7 mouse cellular contexts compared by ENCODE assay signal in genomic region chr11:69999666-70000065, GRCm38 (mm10). TPM values are rescaled to one million over a fixed set of nuclear protein-coding genes. Genes with fewer than 3 reads are reported as not detected.
DNase-seq lines count a peak whose midpoint lies in the region; ATAC-seq lines count a peak whose summit lies in the region.

No protein-coding gene starts in this region.

- no peak for DNase-seq in liver, embryonic 11.5 days (ENCODE audit: low spot score)
- DNase-seq in liver = no peak
- DNase-seq in thymus, postnatal 14 days = no peak

- H3K9ac ChIP-seq in liver, embryonic 11.5 days (ENCODE audit: low read depth, low read length) = no peak overlapping the region
- no peak overlapping the region for H3K9ac ChIP-seq in embryonic facial prominence, embryonic 15.5 days
- H3K9ac ChIP-seq in intestine, embryonic 15.5 days = no peak overlapping the region
- H3K9ac ChIP-seq in neural tube, embryonic 13.5 days = no peak overlapping the region

- H3K27ac ChIP-seq in liver, embryonic 11.5 days (ENCODE audit: low read depth, low read length) = peak overlapping the region; percentile 90; the same call in 1 of the 2 replicates
- H3K27ac ChIP-seq in embryonic facial prominence, embryonic 15.5 days (replicated peaks) = peak overlapping the region; percentile 98
- peak overlapping the region; percentile 64 for H3K27ac ChIP-seq in intestine, embryonic 15.5 days
- peak overlapping the region; percentile 61 for H3K27ac ChIP-seq in neural tube, embryonic 13.5 days (replicated peaks)

- peaks cover 20% of the 10 kb centered on the region for H3K36me3 ChIP-seq in liver, embryonic 11.5 days (ENCODE audit: control insufficient read depth, insufficient read depth, low read length)
- H3K36me3 ChIP-seq in embryonic facial prominence, embryonic 15.5 days = peaks cover 26% of the 10 kb centered on the region
- H3K36me3 ChIP-seq in intestine, embryonic 15.5 days = peaks cover 21% of the 10 kb centered on the region
- H3K36me3 ChIP-seq in neural tube, embryonic 13.5 days = peaks cover 31% of the 10 kb centered on the region

- no peaks in the 10 kb centered on the region for H3K9me3 ChIP-seq in liver, embryonic 11.5 days (ENCODE audit: control insufficient read depth, low read length)
- H3K9me3 ChIP-seq in embryonic facial prominence, embryonic 15.5 days (replicated peaks) = no peaks in the 10 kb centered on the region
- H3K9me3 ChIP-seq in intestine, embryonic 15.5 days = no peaks in the 10 kb centered on the region
- no peaks in the 10 kb centered on the region for H3K9me3 ChIP-seq in neural tube, embryonic 13.5 days

- no peak for ATAC-seq in liver, embryonic 11.5 days (replicated peaks; ENCODE audit: low FRiP score)
- no peak for ATAC-seq in embryonic facial prominence, embryonic 15.5 days (ENCODE audit: insufficient number of reproducible peaks, low FRiP score, low TSS enrichment, low read depth)
- ATAC-seq in intestine, embryonic 15.5 days = no peak
- ATAC-seq in neural tube, embryonic 13.5 days (ENCODE audit: low read depth) = no peak
- no peak for ATAC-seq in inflammation-experienced regulatory T-cells, adult 6 months

- 84% methylated on average over 8 of the region's 8 CpGs for WGBS in liver, embryonic 11.5 days
- WGBS in embryonic facial prominence, embryonic 15.5 days = 82% methylated on average over 8 of the region's 8 CpGs
- WGBS in intestine, embryonic 15.5 days = 76% methylated on average over 8 of the region's 8 CpGs
- WGBS in neural tube, embryonic 13.5 days = 73% methylated on average over 8 of the region's 8 CpGs

- H3K4me1 ChIP-seq in liver, embryonic 11.5 days (replicated peaks; ENCODE audit: control insufficient read depth, insufficient read depth, low read length) = peaks cover 26% of the 10 kb centered on the region
- peaks cover 55% of the 10 kb centered on the region for H3K4me1 ChIP-seq in embryonic facial prominence, embryonic 15.5 days
- H3K4me1 ChIP-seq in intestine, embryonic 15.5 days (replicated peaks) = peaks cover 37% of the 10 kb centered on the region
- H3K4me1 ChIP-seq in neural tube, embryonic 13.5 days (replicated peaks) = peaks cover 63% of the 10 kb centered on the region

- peak overlapping the region; percentile 77; the same call in 1 of the 2 replicates for H3K4me3 ChIP-seq in liver, embryonic 11.5 days (ENCODE audit: low read depth, low read length)
- peak overlapping the region; percentile 83 for H3K4me3 ChIP-seq in embryonic facial prominence, embryonic 15.5 days (replicated peaks)
- no peak overlapping the region for H3K4me3 ChIP-seq in intestine, embryonic 15.5 days (replicated peaks)
- H3K4me3 ChIP-seq in neural tube, embryonic 13.5 days = peak overlapping the region; percentile 92

- H3K4me2 ChIP-seq in liver, embryonic 11.5 days = peak overlapping the region; percentile 81
- H3K4me2 ChIP-seq in embryonic facial prominence, embryonic 15.5 days (replicated peaks) = peak overlapping the region; percentile 69; the same call in 1 of the 2 replicates
- peak overlapping the region; percentile 70; the same call in 1 of the 2 replicates for H3K4me2 ChIP-seq in intestine, embryonic 15.5 days (replicated peaks)
- H3K4me2 ChIP-seq in neural tube, embryonic 13.5 days = peak overlapping the region; percentile 95

- no peaks in the 10 kb centered on the region for H3K27me3 ChIP-seq in liver, embryonic 11.5 days (replicated peaks; ENCODE audit: control insufficient read depth, insufficient read depth, low read length)
- H3K27me3 ChIP-seq in embryonic facial prominence, embryonic 15.5 days = no peaks in the 10 kb centered on the region
- H3K27me3 ChIP-seq in intestine, embryonic 15.5 days (replicated peaks) = no peaks in the 10 kb centered on the region
- H3K27me3 ChIP-seq in neural tube, embryonic 13.5 days = no peaks in the 10 kb centered on the region

RNA-seq across cellular contexts. Expression of gene Dvl2, which starts 0.7 kb away (rescaled TPM):
- 22.1 and 23.3 TPM in 2 replicates for polyA plus RNA-seq in liver, embryonic 11.5 days (2014; fragmentation: Nextera tagmentation; extraction: Ambion mirVana)
- 47.3 and 52.3 TPM in 2 replicates for polyA plus RNA-seq in embryonic facial prominence, embryonic 15.5 days (2015; fragmentation: Nextera tagmentation; extraction: Ambion mirVana)
- polyA plus RNA-seq in intestine, embryonic 15.5 days (2015; fragmentation: Nextera tagmentation; extraction: Ambion mirVana) = 30.5 and 31.8 TPM in 2 replicates
- polyA plus RNA-seq in neural tube, embryonic 13.5 days (2015; fragmentation: Nextera tagmentation; extraction: Ambion mirVana) = 26.7 and 28.8 TPM in 2 replicates
- polyA plus RNA-seq in inflammation-experienced regulatory T-cells, adult 6 months (2017; shearing (Covaris generic)) = 1 to 10 TPM; 2.5 to 5.0 (median 4.9) TPM

RNA-seq across cellular contexts. Expression of gene Phf23, which starts 4.1 kb away (rescaled TPM):
- polyA plus RNA-seq in liver, embryonic 11.5 days (2014; fragmentation: Nextera tagmentation; extraction: Ambion mirVana) = 33.2 and 36.6 TPM in 2 replicates
- 77.8 and 83.0 TPM in 2 replicates for polyA plus RNA-seq in embryonic facial prominence, embryonic 15.5 days (2015; fragmentation: Nextera tagmentation; extraction: Ambion mirVana)
- 58.6 and 61.3 TPM in 2 replicates for polyA plus RNA-seq in intestine, embryonic 15.5 days (2015; fragmentation: Nextera tagmentation; extraction: Ambion mirVana)
- polyA plus RNA-seq in neural tube, embryonic 13.5 days (2015; fragmentation: Nextera tagmentation; extraction: Ambion mirVana) = 74.2 and 76.3 TPM in 2 replicates
- 10 to 100 TPM; 32.7 to 38.3 (median 36.0) TPM for polyA plus RNA-seq in inflammation-experienced regulatory T-cells, adult 6 months (2017; shearing (Covaris generic))

RNA-seq across cellular contexts. Expression of gene Gabarap, which starts 8.7 kb away (rescaled TPM):
- polyA plus RNA-seq in liver, embryonic 11.5 days (2014; fragmentation: Nextera tagmentation; extraction: Ambion mirVana) = 302 and 311 TPM in 2 replicates
- 543 and 559 TPM in 2 replicates for polyA plus RNA-seq in embryonic facial prominence, embryonic 15.5 days (2015; fragmentation: Nextera tagmentation; extraction: Ambion mirVana)
- 529 and 559 TPM in 2 replicates for polyA plus RNA-seq in intestine, embryonic 15.5 days (2015; fragmentation: Nextera tagmentation; extraction: Ambion mirVana)
- 679 and 746 TPM in 2 replicates for polyA plus RNA-seq in neural tube, embryonic 13.5 days (2015; fragmentation: Nextera tagmentation; extraction: Ambion mirVana)
- polyA plus RNA-seq in inflammation-experienced regulatory T-cells, adult 6 months (2017; shearing (Covaris generic)) = 100 to 1,000 TPM; 352 to 384 (median 366) TPM

RNA-seq across cellular contexts. Expression of gene Acadvl, which starts 15.5 kb away (rescaled TPM):
- 85.7 and 89.7 TPM in 2 replicates for polyA plus RNA-seq in liver, embryonic 11.5 days (2014; fragmentation: Nextera tagmentation; extraction: Ambion mirVana)
- polyA plus RNA-seq in embryonic facial prominence, embryonic 15.5 days (2015; fragmentation: Nextera tagmentation; extraction: Ambion mirVana) = 95.6 and 97.7 TPM in 2 replicates
- 114 and 128 TPM in 2 replicates for polyA plus RNA-seq in intestine, embryonic 15.5 days (2015; fragmentation: Nextera tagmentation; extraction: Ambion mirVana)
- 58.2 and 60.9 TPM in 2 replicates for polyA plus RNA-seq in neural tube, embryonic 13.5 days (2015; fragmentation: Nextera tagmentation; extraction: Ambion mirVana)
- 100 to 1,000 TPM; 110 to 132 (median 128) TPM for polyA plus RNA-seq in inflammation-experienced regulatory T-cells, adult 6 months (2017; shearing (Covaris generic))

RNA-seq across cellular contexts. Expression of gene Dlg4, which starts 17.1 kb away (rescaled TPM):
- polyA plus RNA-seq in liver, embryonic 11.5 days (2014; fragmentation: Nextera tagmentation; extraction: Ambion mirVana) = 9.3 and 9.4 TPM in 2 replicates
- polyA plus RNA-seq in embryonic facial prominence, embryonic 15.5 days (2015; fragmentation: Nextera tagmentation; extraction: Ambion mirVana) = 11.4 and 14.4 TPM in 2 replicates
- 7.2 and 8.5 TPM in 2 replicates for polyA plus RNA-seq in intestine, embryonic 15.5 days (2015; fragmentation: Nextera tagmentation; extraction: Ambion mirVana)
- polyA plus RNA-seq in neural tube, embryonic 13.5 days (2015; fragmentation: Nextera tagmentation; extraction: Ambion mirVana) = 23.1 and 23.5 TPM in 2 replicates
- polyA plus RNA-seq in inflammation-experienced regulatory T-cells, adult 6 months (2017; shearing (Covaris generic)) = 10 to 100 TPM in 2 of 3 experiments, 1 to 10 TPM in 1; 7.1 to 14.6 (median 11.2) TPM
